Mouse (Mus musculus): Measurements from ENCODE around the gene Prkci. TPM values are rescaled to one million over a fixed set of nuclear protein-coding genes. Genes with fewer than 3 reads are reported as not detected.

The Prkci gene
- polyA plus RNA-seq, 1 experiment = 41.4 TPM

DNA sequence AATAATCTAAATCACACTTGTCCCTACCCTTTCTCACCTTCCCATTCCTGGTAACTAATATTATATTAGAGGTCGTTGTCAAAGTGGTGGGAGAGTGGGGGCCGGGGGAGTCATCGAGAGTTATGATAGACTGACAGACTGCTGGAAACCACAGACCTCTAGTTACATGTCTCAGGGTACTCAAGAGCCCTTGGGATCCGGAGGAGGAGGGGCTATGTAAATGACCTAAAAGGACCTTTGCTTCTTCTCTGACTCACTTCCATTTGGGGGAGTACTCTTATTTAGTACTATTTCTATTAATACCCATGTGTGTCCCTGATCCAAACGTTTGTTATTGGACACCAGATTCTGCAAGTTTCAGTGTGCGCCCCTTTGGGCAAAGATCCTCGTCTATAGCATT, 94.4 kb downstream of the Prkci start:
- H3K27ac ChIP-seq (ENCODE audit: insufficient read depth, low read length) = no peak overlapping the region
- no peaks in the 10 kb centered on the region for H3K4me1 ChIP-seq (ENCODE audit: control insufficient read depth, insufficient read depth, low read length)
- no peak overlapping the region for H3K4me3 ChIP-seq (ENCODE audit: insufficient read depth, low read length)
- no peak for TF ChIP-seq CTCF (IDR thresholded peaks at IDR 0.05; ENCODE audit: extremely low read depth, insufficient read depth, low read length)
- no peak for TF ChIP-seq POLR2A (IDR thresholded peaks at IDR 0.05; ENCODE audit: extremely low read depth, insufficient read depth, low read length)

DNA sequence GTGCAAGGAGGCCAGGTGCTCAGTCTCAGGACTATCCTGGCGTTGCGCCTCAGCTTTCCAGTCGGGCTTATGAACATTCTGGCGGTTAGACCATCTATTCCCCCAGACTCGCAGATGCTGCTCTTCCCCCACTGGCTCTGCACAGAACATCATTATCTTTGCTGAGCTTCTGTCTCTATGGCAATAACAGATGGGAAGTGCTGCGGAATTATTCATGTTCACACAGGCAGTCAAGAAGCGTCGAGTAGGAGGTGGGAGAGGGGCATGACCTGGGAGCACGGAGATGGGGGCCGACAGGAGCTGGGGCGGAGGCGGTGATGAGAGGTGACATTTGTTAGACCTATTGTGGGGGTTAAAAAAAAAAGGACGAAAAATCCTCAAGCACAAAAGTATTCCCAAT, 97.6 kb downstream of the Prkci start:
- TF ChIP-seq CTCF (IDR thresholded peaks at IDR 0.05; ENCODE audit: extremely low read depth, insufficient read depth, low read length) (no peak), POLR2A (IDR thresholded peaks at IDR 0.05; ENCODE audit: extremely low read depth, insufficient read depth, low read length) (no peak)
- H3K27ac ChIP-seq (ENCODE audit: insufficient read depth, low read length) = no peak overlapping the region

DNA sequence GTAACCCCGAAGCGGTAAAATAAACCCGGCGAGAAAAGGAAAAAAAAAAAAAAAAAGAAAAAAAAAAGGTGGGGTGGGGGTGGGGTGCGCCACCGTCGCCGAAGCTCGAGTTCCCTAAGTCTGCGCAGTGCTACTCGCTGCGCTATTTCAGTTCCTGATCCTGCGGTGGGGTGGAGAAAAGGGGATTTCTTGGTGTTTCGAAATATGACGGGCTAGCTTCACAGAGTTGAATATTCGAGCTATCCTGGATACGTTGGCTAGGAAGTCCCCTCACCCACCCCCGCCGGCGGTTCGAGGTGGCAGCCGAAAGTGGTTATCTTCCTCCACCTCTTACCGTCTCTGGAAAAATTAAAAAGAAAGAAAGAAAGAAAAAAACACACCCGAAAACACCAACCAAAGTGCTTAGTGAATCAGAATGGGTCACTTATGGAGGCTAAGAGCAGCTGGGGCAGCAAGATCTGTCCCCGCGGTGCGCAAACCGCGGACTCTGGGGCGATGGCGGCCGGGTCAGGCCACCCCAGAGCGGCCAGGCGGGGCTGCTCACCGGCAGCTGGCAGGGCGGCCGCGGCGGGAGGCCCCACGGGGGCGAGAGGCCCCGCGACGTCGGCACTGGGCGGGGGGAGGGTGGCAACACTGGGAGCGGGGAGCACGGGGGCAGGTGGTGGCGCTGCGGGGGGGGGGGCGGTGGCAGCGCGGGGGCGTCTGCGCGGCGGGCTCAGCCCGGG, 98.2 kb downstream of the Prkci start:
- Histone ChIP-seq H3K4me3 (ENCODE audit: insufficient read depth, low read length) (peak overlapping the region; percentile 81), H3K27ac (ENCODE audit: insufficient read depth, low read length) (peak overlapping the region; percentile 100), H3K4me1 (ENCODE audit: control insufficient read depth, insufficient read depth, low read length) (peaks cover 6% of the 10 kb centered on the region)
- TF ChIP-seq CTCF (IDR thresholded peaks at IDR 0.05; ENCODE audit: extremely low read depth, insufficient read depth, low read length) (no peak), POLR2A (IDR thresholded peaks at IDR 0.05; ENCODE audit: extremely low read depth, insufficient read depth, low read length) (no peak)

More for the DNA sequence above, 97.6 kb downstream of the Prkci start:
- Histone ChIP-seq H3K4me1 (ENCODE audit: control insufficient read depth, insufficient read depth, low read length) (peaks cover 6% of the 10 kb centered on the region), H3K4me3 (ENCODE audit: insufficient read depth, low read length) (peak overlapping the region; percentile 81; the same call in 1 of the 2 replicates)

DNA sequence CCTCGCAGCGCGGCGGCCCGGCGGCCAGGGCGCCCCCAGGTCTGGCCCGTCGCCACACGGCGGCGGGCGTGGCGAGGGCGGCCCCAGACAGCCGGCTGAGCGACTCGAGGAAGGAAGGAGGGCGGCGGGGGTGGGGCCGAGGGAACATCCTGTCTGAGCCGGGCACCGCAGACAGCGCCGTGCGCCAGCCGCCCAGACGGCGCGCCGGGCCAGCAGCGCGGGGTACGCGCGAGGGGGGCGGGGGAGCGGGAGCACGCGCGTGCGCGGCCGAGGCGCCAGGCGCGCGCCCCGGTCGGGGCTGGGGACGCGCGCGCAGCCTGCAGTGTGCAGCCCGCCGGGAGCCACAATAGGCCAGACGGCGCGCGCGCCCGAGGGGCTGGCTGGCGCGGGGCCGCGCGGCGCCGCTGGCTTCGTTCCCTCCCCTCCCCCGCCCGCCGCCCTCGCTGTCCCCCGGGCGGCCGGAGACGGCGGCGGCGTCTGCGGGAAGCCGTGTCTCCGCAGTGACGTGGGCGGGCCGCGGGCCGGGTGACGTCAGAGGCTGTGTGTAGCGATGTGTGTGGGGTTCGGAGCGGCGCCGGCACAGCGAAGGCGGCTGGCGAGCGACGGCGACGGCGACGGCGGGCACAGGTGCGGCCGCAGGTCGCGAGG, 99.1 kb downstream of the Prkci start, which contains the start of gene Skil:
Gene Skil (plus strand): TSS at position 528 of the 648 bp plus-strand sequence.
- H3K27ac ChIP-seq (ENCODE audit: insufficient read depth, low read length) = peak within 1 kb of the TSS; percentile 100
- TF ChIP-seq CTCF (IDR thresholded peaks at IDR 0.05; ENCODE audit: extremely low read depth, insufficient read depth, low read length) = no peak
- TF ChIP-seq POLR2A (IDR thresholded peaks at IDR 0.05; ENCODE audit: extremely low read depth, insufficient read depth, low read length) = 0 out of 2 replicates have a peak, but pooled peaks have one; percentile 36
- peaks cover 6% of the 10 kb centered on the region for H3K4me1 ChIP-seq (ENCODE audit: control insufficient read depth, insufficient read depth, low read length)
- peak within 1 kb of the TSS; percentile 81 for H3K4me3 ChIP-seq (ENCODE audit: insufficient read depth, low read length)

DNA sequence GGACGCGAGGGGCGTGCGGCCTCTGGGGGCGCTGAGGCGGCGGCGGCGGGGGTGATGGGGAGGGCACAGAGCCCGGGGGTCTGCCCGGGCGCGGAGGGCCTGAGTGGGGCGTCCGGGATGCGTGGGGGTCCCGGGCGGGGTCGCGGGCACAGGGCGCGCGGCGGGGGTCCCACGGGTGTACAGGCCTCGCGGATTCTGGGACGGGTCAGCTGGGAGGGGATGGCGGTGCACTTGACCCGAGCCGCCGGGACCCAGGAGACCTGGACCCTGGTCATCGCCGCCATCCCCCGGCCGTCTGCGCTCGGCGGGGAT, 99.6 kb downstream of the Prkci start:
- Histone ChIP-seq H3K4me1 (ENCODE audit: control insufficient read depth, insufficient read depth, low read length) (peaks cover 6% of the 10 kb centered on the region), H3K4me3 (ENCODE audit: insufficient read depth, low read length) (peak overlapping the region; percentile 81), H3K27ac (ENCODE audit: insufficient read depth, low read length) (peak overlapping the region; percentile 97)
- TF ChIP-seq POLR2A (IDR thresholded peaks at IDR 0.05; ENCODE audit: extremely low read depth, insufficient read depth, low read length) = no peak
- TF ChIP-seq CTCF (IDR thresholded peaks at IDR 0.05; ENCODE audit: extremely low read depth, insufficient read depth, low read length) = no peak

DNA sequence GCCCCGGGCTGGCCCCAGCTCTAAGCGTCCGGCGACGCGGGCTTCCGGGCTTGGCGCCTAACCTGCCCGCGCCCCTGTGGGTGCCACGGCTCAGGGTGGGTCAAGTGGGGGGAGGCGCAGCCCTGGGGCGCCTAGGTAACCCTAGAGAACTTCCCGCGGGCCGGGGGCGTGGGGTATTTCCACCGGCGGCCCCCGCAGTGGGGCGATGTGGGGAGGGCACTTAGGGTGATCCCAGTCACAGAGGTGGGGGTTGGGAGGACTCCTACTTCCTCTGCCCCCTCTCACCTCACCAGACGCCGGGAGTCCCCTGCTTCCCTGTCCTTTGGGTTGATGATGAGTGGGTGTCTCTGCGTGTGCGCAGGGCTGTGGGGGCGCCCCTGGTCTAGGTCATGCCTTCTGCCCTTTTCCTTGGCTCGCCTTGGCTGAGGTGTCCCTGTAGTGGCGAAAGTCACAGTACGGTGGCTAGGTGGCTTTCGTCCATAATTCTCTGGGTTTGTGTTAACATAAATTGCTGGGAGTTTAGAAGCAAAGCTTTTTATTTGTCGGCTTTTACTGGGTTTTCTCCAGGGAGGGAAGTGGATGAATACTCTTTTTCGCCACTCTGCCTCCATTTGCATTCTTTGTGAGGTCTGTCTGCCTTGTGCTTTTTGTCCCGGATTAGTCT, 100.1 kb downstream of the Prkci start:
- Histone ChIP-seq H3K4me1 (ENCODE audit: control insufficient read depth, insufficient read depth, low read length) (peaks cover 6% of the 10 kb centered on the region), H3K27ac (ENCODE audit: insufficient read depth, low read length) (peak overlapping the region; percentile 57), H3K4me3 (ENCODE audit: insufficient read depth, low read length) (peak overlapping the region; percentile 81)
- TF ChIP-seq POLR2A (IDR thresholded peaks at IDR 0.05; ENCODE audit: extremely low read depth, insufficient read depth, low read length) = no peak
- TF ChIP-seq CTCF (IDR thresholded peaks at IDR 0.05; ENCODE audit: extremely low read depth, insufficient read depth, low read length) = no peak

DNA sequence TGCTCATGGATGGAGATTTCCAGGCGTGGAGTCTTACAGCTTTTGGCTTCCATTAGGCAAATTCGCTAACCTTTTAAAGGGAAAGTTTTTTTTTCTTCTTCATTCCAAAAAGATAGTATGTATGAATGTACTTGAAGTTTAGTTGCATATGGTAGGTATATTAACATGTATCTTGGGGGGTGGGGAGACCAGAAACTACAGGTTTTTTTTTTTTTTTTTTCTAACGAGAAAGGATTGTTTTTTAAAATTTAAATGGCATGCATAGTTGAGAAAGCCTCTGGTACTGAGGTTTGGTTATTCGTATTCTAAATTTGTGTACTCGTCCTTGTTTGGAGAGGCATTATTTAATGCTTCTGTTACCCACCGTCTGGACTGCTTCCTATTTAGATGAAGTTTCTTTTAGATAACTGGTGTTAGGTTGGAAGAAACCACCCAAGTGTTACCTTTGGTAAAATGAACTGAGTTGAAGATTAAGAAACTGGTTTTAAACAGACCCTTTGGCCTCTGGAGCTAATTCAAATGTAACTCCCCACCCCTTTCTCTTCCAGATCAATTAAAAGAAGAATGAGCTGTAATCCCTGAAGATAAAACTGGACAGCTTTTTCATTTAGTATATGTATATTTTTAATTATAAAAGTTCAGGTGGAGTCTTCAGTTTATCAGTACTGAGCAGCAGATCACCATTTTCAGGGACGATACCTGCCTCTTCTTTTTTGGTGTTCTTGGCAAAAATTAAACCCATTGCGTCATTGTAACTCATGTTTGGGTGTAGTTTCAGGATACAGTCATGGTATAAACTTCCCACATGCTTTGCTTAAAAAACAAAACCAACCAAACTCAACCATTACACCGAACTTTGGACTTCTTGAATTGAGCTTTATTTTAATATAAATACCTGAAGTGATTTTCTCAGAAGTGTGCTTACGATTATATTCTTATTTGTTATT, 100.9 kb downstream of the Prkci start:
- TF ChIP-seq POLR2A (IDR thresholded peaks at IDR 0.05; ENCODE audit: extremely low read depth, insufficient read depth, low read length) (no peak), CTCF (IDR thresholded peaks at IDR 0.05; ENCODE audit: extremely low read depth, insufficient read depth, low read length) (no peak)
- Histone ChIP-seq H3K27ac (ENCODE audit: insufficient read depth, low read length) (peak overlapping the region; percentile 57; the same call in 1 of the 2 replicates), H3K4me1 (ENCODE audit: control insufficient read depth, insufficient read depth, low read length) (peaks cover 6% of the 10 kb centered on the region), H3K4me3 (ENCODE audit: insufficient read depth, low read length) (peak overlapping the region; percentile 81)

DNA sequence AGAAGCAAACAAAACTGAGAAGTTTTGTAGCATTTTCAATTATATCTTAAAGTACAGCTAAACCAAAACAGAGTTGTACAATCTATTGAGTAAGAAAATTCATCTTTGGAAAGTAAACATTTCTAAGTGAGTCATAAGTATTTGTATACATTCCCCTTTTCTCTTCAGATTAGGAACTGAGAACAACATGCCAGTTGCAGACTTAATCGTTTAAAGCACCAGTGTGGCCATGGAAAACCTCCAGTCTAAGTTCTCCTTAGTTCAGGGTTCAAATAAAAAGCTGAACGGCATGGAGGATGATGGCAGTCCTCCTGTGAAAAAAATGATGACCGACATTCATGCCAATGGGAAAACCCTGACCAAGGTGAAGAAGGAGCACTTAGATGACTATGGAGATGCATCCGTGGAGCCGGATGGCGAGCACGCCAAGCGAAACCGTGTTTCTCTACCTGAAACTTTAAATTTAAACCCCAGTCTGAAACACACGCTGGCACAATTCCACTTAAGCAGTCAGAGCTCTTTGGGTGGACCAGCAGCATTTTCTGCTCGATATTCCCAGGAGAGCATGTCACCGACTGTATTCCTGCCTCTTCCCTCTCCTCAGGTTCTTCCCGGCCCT, 101.7 kb downstream of the Prkci start:
- no peak for TF ChIP-seq POLR2A (IDR thresholded peaks at IDR 0.05; ENCODE audit: extremely low read depth, insufficient read depth, low read length)
- TF ChIP-seq CTCF (IDR thresholded peaks at IDR 0.05; ENCODE audit: extremely low read depth, insufficient read depth, low read length) = no peak
- Histone ChIP-seq H3K4me3 (ENCODE audit: insufficient read depth, low read length) (0 out of 2 replicates have a peak overlapping the region, but pooled peaks have one; percentile 18), H3K27ac (ENCODE audit: insufficient read depth, low read length) (no peak overlapping the region), H3K4me1 (ENCODE audit: control insufficient read depth, insufficient read depth, low read length) (peaks cover 6% of the 10 kb centered on the region)
